Mouse (Mus musculus): ENCODE data around the gene Zswim3. TPM values are rescaled to one million over a fixed set of nuclear protein-coding genes. Genes with fewer than 3 reads are reported as not detected.
"Not testable (repeated sequence)": the region's sequence is repeated elsewhere in the genome, so short reads cannot be mapped to it uniquely, and the experiment has no call there.

The Zswim3 gene
- total RNA-seq, 2 experiments from 2014 or later = 7.2 to 8.9 TPM

DNA sequence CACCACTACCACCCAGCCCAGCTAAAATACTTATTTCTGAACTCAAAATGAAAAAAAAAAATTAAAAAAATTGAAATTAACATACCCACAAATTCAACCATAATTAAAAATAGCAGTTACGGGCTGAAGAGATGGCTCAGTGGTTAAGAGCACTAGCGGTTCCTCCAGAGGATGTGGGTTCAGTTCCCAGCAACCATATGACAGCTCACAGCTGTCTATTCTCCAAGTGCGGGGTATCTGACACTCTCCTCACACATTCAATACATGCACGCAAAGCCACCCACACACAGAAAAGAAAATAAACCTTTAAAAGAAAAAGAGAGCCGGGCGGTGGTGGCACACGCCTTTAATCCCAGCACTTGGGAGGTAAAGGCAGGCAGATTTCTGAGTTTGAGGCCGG lies 45.2 kb downstream of the Zswim3 start:
- no peak overlapping the region for H3K27ac ChIP-seq

DNA sequence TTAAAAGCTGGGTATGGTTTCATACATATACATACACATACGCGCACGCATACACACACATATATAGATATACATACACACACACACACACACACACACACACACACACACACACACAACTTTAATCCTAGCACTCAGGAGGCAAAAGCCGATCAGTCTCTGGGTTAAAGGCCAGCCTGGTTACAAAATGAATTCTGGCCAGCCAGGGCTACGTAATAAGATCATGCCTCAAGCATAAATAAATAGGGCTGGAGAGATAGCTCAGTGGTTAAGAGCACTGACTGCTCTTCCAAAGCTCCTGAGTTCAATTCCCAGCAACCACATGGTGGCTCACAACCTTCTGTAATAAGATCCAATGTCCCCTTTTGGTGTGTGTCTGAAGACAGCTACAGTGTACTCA lies 50.7 kb downstream of the Zswim3 start:
- H3K4me3 ChIP-seq; DNase-seq (ENCODE audit: low spot score in 2 of 2); H3K27ac ChIP-seq: not testable (repeated sequence)

More for the DNA sequence above, 45.2 kb downstream of the Zswim3 start:
- no peak for TF ChIP-seq CTCF (conservative IDR thresholded peaks at IDR 0.05)
- H3K4me3 ChIP-seq = no peak overlapping the region
- DNase-seq (ENCODE audit: low spot score in 2 of 2) = no peak

- TF ChIP-seq CTCF (conservative IDR thresholded peaks at IDR 0.05) = peak; percentile 35
- no peak for DNase-seq (ENCODE audit: low spot score in 2 of 2)
- Histone ChIP-seq H3K4me3 (peak overlapping the region; percentile 63), H3K27ac (peak overlapping the region; percentile 46; the same call in 1 of the 2 replicates)
Measured at GRCm38 (mm10) chr2:164856309-164857100, 51.6 kb downstream of the Zswim3 start.

DNA sequence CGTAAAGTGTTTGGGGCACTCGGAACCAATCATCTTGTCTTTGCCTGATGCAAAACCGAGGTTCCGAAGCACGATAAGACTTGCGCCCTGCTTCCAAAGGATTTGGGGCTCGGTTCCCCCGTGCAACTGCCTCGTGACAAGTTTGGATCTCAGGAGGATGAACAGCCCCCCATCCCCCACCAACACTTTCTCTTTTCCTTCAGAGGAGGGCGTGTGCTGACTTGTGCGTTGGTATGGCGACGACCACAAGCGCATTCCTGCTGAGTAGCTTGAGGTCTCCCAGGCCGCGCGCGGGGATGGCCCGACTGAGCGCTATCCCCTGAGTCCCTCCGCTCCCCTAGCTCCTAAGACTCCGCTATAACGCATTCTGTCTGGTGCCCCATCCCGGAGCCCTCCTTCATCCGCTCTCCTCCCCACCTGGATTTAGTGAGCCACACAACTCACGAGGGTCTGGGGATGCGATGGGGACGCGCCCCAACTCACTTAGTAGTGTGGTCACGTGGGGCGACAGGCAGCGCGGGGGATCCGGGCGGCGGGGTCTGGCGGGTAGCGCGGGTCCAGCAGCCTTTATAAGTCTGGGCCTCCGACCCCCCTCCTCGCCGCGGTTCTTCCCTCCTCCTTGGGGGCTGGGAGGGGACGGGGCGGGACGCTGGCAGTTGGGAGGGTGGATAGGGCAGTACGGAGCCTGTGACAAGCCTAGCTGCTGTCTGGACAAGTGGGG lies 52.4 kb downstream of the Zswim3 start, which contains the start of gene Pltp:
Gene Pltp, minus strand, starts transcription at position 611 of the 721 bp plus-strand sequence.
- TF ChIP-seq CTCF (conservative IDR thresholded peaks at IDR 0.05) = no peak
- Histone ChIP-seq H3K27ac (peak within 1 kb of the TSS; percentile 65), H3K4me3 (peak within 1 kb of the TSS; percentile 63)
- no peak for DNase-seq (ENCODE audit: low spot score in 2 of 2)

- H3K27ac ChIP-seq = peak overlapping the region; percentile 65
- no peak for DNase-seq (ENCODE audit: low spot score in 2 of 2)
Measured at GRCm38 (mm10) chr2:164857842-164858553, 53.1 kb downstream of the Zswim3 start.

DNA sequence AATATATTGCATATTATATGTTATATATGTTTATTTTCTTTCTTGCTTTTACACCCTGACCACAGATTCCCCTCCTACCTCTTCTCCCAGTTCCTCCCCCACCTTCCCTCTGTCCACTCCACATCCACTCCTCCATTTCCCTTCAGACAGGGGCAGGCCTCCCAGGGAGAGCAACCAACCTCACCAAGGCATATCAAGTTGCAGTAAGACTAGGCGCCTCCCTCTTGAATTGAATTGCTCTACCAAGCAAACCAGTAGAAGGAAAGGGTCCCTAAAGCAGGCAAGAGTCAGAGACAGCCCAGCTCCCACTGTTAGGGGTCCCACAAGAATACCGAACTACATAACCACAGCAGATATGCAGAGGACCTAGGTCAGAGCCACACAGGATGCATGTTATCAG lies 54.3 kb downstream of the Zswim3 start:
- DNase-seq (ENCODE audit: low spot score in 2 of 2) = no peak
- Histone ChIP-seq H3K4me3 (no peak overlapping the region), H3K27ac (no peak overlapping the region)
- TF ChIP-seq CTCF (conservative IDR thresholded peaks at IDR 0.05) = no peak

More at GRCm38 (mm10) chr2:164857842-164858553, 53.1 kb downstream of the Zswim3 start:
- H3K4me3 ChIP-seq = peak overlapping the region; percentile 63
- TF ChIP-seq CTCF (conservative IDR thresholded peaks at IDR 0.05) = no peak

DNA sequence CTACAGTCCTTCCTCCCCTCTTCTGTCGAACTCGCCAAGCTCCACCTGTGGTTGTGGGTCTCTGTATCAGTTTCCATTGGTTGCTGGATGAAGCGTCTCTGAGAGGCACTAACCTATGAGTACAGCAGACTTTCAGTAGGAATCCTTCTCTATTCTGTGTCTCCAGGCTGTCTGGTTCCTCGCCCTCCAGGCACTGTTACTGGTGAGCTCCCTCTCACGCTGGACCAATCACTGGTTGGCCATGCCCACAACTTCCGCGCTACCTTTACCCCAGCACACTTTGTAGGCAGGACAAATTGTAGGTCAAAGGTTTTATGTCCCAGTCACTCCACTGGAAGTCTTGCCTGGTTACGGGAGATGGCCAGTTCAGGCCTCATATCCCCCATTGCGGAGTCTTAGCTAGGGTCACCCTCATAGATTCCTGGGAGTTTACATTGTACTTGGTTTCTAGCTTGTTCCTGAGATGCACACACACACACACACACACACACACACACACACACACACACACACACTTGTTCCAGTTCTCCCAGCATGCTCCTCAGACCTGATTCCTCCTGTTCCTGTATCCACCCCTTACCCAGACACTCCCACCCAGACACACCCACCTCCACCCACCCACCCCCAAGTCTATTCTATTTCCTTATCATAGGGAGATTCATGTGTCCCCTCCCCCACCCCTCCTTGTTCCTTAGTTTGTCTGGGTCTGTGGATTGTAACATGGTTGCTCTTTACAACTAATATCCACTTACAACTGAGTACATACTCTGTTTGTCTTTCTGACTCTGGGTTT lies 54.9 kb downstream of the Zswim3 start:
- H3K4me3 ChIP-seq = no peak overlapping the region
- DNase-seq (ENCODE audit: low spot score in 2 of 2) = no peak
- no peak overlapping the region for H3K27ac ChIP-seq
- TF ChIP-seq CTCF (conservative IDR thresholded peaks at IDR 0.05) = no peak

DNA sequence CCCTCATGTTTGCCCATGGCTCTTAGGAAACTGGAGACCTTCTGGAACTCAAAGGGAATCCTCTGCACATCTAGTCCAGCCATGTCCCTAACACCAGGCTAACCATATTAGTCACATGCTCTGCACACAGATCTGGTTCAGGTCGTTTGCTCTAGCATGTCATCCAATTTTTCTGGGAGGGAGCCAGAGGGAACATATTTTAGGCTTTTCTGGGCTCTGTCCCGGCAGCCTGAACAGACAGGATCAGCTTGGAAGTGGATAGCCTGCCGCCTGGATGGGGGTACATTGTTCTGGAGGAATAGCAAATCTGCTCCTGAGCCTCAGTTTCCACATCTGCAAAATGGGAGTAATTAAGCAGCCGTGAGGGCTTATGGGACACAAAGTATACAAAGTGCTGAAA lies 56.2 kb downstream of the Zswim3 start:
- Histone ChIP-seq H3K4me3 (no peak overlapping the region), H3K27ac (no peak overlapping the region)
- no peak for DNase-seq (ENCODE audit: low spot score in 2 of 2)
- TF ChIP-seq CTCF (conservative IDR thresholded peaks at IDR 0.05) = no peak

DNA sequence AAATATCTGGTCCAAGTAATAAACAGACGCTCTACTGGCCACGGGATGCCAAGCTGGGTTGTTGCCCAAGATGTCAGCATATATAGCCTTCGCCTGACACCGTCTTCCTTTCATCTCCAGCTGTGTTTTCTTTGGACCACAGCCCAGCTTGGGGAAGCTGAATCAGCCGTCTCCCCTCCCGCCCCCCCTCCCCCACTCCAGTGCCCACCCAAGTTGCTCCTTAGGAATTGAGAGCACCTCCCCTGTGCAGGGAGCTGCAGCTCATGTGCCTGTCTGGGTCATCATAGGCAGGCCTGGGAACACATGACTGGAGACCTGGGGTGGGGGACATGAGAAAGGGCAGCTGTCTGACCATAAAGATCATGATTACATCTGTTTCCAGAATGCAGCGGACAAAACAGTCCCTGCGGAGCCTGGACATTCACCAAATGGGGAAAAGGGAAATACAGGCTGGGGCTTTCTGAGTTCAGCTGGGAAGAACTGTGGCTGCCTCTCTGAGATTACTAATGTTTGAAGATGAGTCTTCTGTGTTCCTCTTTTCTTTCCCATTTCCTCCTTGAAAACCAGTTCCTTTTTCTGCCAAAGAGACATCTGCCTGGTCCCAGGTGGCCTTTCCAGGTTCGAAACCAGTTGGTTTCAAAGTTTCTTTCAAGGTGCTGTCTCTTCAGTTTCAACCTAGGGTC lies 57.4 kb downstream of the Zswim3 start:
- Histone ChIP-seq H3K27ac (peak overlapping the region; percentile 61; the same call in 1 of the 2 replicates), H3K4me3 (no peak overlapping the region)
- TF ChIP-seq CTCF (conservative IDR thresholded peaks at IDR 0.05) = no peak
- no peak for DNase-seq (ENCODE audit: low spot score in 2 of 2)

DNA sequence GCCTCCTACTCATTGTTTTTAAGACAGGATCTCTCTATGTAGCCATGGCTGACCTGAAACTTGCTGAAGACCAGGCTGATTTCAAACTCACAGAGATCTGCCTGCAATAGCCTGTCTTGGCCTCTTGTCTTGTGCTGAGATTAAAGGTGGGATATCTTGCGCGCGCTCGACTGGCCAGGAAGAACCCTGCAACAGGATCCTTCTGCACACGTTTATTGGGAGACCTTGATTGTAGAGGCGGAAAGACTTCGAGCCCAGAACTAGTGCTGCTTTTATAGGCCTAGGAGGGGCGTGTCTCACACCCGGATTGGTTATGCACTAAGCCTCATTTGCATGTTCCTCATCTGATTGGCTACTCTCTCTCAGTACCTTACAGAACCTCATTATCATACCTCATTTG lies 58.5 kb downstream of the Zswim3 start:
- not testable (repeated sequence) for H3K27ac ChIP-seq; H3K4me3 ChIP-seq; DNase-seq (ENCODE audit: low spot score in 2 of 2)

DNA sequence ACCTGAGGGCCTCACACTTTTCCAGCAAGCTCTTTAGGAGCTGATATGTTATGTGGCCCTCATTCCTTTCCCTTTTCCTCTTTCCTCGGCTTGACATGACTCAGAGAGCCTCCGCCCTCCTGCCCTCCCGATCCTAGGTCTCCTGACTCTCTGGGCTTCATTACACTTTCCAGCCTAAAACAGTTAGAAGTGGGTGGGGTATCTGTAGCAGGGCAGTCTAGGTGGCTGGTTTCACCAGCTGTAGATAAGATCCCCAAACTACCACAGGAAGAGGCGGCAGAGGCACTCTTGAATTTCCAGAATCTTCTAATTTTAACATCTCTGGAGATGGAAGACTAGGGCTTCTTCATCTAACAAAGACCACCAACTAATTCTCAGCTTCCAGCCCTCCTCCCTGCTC lies 59.7 kb downstream of the Zswim3 start:
- no peak for TF ChIP-seq CTCF (conservative IDR thresholded peaks at IDR 0.05)
- no peak for DNase-seq (ENCODE audit: low spot score in 2 of 2)
- no peak overlapping the region for H3K27ac ChIP-seq
- no peak overlapping the region for H3K4me3 ChIP-seq
